Mouse (Mus musculus) small intestine, adult 2 months (tissue): Measurements from ENCODE around the gene Uckl1.
A peak's percentile ranks its signal among the peaks of the same experiment; 100 is the strongest.

Source experiments
- CTCF ChIP-seq: fragments of 200-500 bp; IDR thresholded peaks from 2 replicates; pipeline ENCODE4 v1.5.1; 2012; ENCODE audit warnings: low read depth, mild to moderate bottlenecking, control low read depth, inconsistent platforms, low read length, moderate library complexity, mixed read lengths; ENCODE audit not compliant: insufficient replicate concordance, insufficient read length; ENCODE audit errors: extremely low read depth
- POLR2A ChIP-seq: fragments of 200-500 bp; IDR thresholded peaks from 2 replicates; pipeline ENCODE4 v1.6.1; 2012; ENCODE audit warnings: low read depth, mild to moderate bottlenecking, control low read depth, inconsistent platforms, low read length, moderate library complexity

DNA sequence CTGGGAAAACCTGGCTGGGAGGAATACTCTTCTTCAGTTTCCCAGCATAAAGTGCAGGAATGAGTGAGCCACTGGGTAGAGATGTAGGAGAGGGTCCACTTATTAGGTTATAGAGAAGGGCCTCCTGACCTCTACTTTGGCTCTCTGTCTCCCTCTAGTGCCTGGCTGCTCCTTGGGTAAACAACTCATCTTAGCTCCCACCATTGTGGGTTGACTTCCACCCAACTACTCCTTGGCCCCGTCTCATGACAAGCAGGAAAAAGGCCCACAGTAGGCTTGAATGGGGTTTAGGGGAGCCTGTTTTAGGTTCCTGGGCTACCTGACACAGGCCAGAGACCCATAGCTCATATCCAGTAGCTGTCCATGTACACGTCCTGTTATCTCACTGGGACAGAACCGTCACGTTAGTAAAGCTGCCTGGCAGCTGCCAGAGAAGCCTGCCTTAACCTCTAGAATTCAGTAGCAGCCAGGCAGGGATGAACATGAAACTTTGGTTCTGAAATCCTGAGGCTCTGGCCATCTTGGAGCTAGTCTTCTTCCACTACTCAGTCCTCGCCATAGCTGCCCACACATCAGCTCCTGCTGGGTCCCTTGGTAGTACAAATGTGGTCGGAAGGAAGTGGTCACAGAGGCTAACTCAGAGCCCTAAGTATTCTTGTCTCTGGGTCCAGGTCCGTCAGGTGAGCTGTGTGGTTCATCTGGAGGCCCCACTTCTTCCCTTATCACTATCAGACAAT is 16.3 kb downstream of the Uckl1 start:
- TF ChIP-seq POLR2A: no peak
- TF ChIP-seq CTCF: peak; percentile 57; the same call in 1 of the 2 replicates
